Mouse (Mus musculus): ENCODE measurements around the gene Tmem106a.

DNA sequence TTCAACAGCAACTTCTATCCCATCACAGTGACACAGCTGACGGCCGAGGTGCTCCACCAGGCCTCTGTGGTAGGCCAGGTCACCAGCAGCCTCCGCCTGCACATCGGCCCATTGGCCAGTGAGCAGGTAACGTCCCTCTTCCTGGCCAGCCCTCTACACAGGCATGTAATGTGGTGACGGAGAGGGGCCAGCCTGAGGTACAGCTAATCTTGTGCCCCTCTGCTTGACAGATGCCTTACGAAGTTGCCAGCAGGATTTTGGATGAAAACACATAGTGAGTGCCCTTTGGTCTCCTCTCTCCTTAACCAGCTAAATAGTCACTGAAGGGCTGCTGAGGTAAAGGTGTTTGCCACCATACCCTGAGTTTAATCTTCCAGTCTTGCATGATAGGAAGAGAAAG lies 6.8 kb downstream of the Tmem106a start:
- TF ChIP-seq USF1 (IDR thresholded peaks at IDR 0.05; ENCODE audit: low read depth) (no peak), CEBPB (IDR thresholded peaks at IDR 0.05; ENCODE audit: low read depth) (no peak), CTCF (IDR thresholded peaks at IDR 0.05; ENCODE audit: control insufficient read depth, insufficient read depth, insufficient read length) (no peak), FOSL1 (IDR thresholded peaks at IDR 0.05; ENCODE audit: insufficient read depth, low read length, poor library complexity, severe bottlenecking) (no peak), MYOD1 (IDR thresholded peaks at IDR 0.05; ENCODE audit: control insufficient read depth, insufficient read length, low read depth) (no peak)
